Mouse (Mus musculus): Measurements from ENCODE around the gene Slc5a6. TPM values are rescaled to one million over a fixed set of nuclear protein-coding genes. Genes with fewer than 3 reads are reported as not detected.
"Not testable (repeated sequence)": the region's sequence is repeated elsewhere in the genome, so short reads cannot be mapped to it uniquely, and the experiment has no call there.

Gene Slc5a6
- total RNA-seq, 2 experiments from 2014 or later = 18.8 to 20.9 TPM

GRCm38 (mm10) chr5:31071059-31071458, 22.3 kb upstream of the Slc5a6 start:
- no peak for DNase-seq (ENCODE audit: low spot score in 2 of 2)

GRCm38 (mm10) chr5:31069810-31070209, 21.1 kb upstream of the Slc5a6 start:
- no peak for DNase-seq (ENCODE audit: low spot score in 2 of 2)

- no peak for DNase-seq (ENCODE audit: low spot score in 2 of 2)
Observed at GRCm38 (mm10) chr5:31055216-31056140, 6.8 kb upstream of the Slc5a6 start.

- peak; percentile 78 to 89 for DNase-seq (ENCODE audit: low spot score in 2 of 2)
Observed at GRCm38 (mm10) chr5:31054261-31055215, 5.8 kb upstream of the Slc5a6 start, which contains the start of gene Cad. TSS of gene Cad (plus strand) at chr5:31054780.

GRCm38 (mm10) chr5:31053728-31054127, 5.0 kb upstream of the Slc5a6 start:
- not testable (repeated sequence) for DNase-seq (ENCODE audit: low spot score in 2 of 2)

- DNase-seq (ENCODE audit: low spot score in 2 of 2) = no peak
Observed at GRCm38 (mm10) chr5:31050427-31050826, 1.7 kb upstream of the Slc5a6 start.

GRCm38 (mm10) chr5:31047848-31048762, 619 bp downstream of the Slc5a6 start, which contains the start of gene Atraid:
TSS of gene Atraid (plus strand) at chr5:31048312.
- peak; percentile 92 to 96 for DNase-seq (ENCODE audit: low spot score in 2 of 2)

GRCm38 (mm10) chr5:31047074-31047473, 1.6 kb downstream of the Slc5a6 start:
- DNase-seq (ENCODE audit: low spot score in 2 of 2) = no peak

GRCm38 (mm10) chr5:31046416-31046815, 2.3 kb downstream of the Slc5a6 start:
- no peak for DNase-seq (ENCODE audit: low spot score in 2 of 2)

GRCm38 (mm10) chr5:31038171-31038845, 10.4 kb downstream of the Slc5a6 start:
- DNase-seq (ENCODE audit: low spot score in 2 of 2) = no peak

GRCm38 (mm10) chr5:31036556-31036955, 12.2 kb downstream of the Slc5a6 start:
- not testable (repeated sequence) for DNase-seq (ENCODE audit: low spot score in 2 of 2)

- no peak for DNase-seq (ENCODE audit: low spot score in 2 of 2)
Observed at GRCm38 (mm10) chr5:31034669-31035068, 14.1 kb downstream of the Slc5a6 start.

GRCm38 (mm10) chr5:31031508-31031907, 17.2 kb downstream of the Slc5a6 start:
- no peak for DNase-seq (ENCODE audit: low spot score in 2 of 2)

GRCm38 (mm10) chr5:31030926-31031325, 17.8 kb downstream of the Slc5a6 start:
- no peak for DNase-seq (ENCODE audit: low spot score in 2 of 2)

- no peak for DNase-seq (ENCODE audit: low spot score in 2 of 2)
Observed at GRCm38 (mm10) chr5:31024641-31025040, 24.1 kb downstream of the Slc5a6 start.

- no peak for DNase-seq (ENCODE audit: low spot score in 2 of 2)
Observed at GRCm38 (mm10) chr5:31023254-31023653, 25.5 kb downstream of the Slc5a6 start.

- no peak for DNase-seq (ENCODE audit: low spot score in 2 of 2)
Observed at GRCm38 (mm10) chr5:31022690-31023089, 26.0 kb downstream of the Slc5a6 start.

GRCm38 (mm10) chr5:31021790-31022189, 26.9 kb downstream of the Slc5a6 start:
- DNase-seq (ENCODE audit: low spot score in 2 of 2) = not testable (repeated sequence)

- no peak for DNase-seq (ENCODE audit: low spot score in 2 of 2)
Observed at GRCm38 (mm10) chr5:31015913-31016312, 32.8 kb downstream of the Slc5a6 start.

- no peak for DNase-seq (ENCODE audit: low spot score in 2 of 2)
Observed at GRCm38 (mm10) chr5:31012737-31013136, 36.0 kb downstream of the Slc5a6 start.
